Mouse (Mus musculus): ENCODE results near the gene Stbd1. TPM values are rescaled to one million over a fixed set of nuclear protein-coding genes. Genes with fewer than 3 reads are reported as not detected.

Gene Stbd1
- total and polyA plus RNA-seq, 3 experiments = 1.5 to 2.9 TPM; not detected in 1

DNA sequence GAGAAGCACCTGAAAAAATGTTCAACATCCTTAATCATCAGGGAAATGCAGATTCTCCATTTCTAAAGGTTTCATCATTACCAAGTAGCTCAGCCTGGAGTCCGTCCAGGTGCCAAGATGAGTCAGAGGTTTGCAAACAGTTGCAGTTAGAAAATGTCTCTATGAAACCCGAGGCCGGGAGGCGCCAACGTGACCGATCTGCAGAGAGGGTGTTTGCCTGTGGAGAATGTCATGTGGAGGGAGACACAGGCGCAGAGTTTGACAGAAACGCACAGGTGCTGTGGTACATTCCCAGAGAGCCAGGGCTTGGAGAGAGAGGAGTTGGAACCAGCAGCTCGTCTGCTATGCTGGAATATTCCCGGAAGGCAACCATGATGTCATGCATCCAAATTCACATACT is 3.8 kb upstream of the Stbd1 start:
- Histone ChIP-seq H3K79me2 (ENCODE audit: control insufficient read depth, insufficient read depth, low read length, poor library complexity) (peaks cover 1% of the 10 kb centered on the region; the same call in 1 of the 2 replicates), H3K9me3 (replicated peaks; ENCODE audit: insufficient read depth, low read length) (no peaks in the 10 kb centered on the region), H3K36me3 (ENCODE audit: control insufficient read depth in 1 of 2, insufficient read depth in 2 of 2, low read length in 2 of 2) (0 out of 4 replicates have a peak, but pooled peaks cover 0 to 2% of the 10 kb centered on the region in 2 experiments), H3K27ac (ENCODE audit: control insufficient read depth, low read depth, low read length) (no peak overlapping the region), H3K27me3 (ENCODE audit: control insufficient read depth in 1 of 2, insufficient read depth in 2 of 2, low read length in 2 of 2) (peaks cover 0 to 3% of the 10 kb centered on the region in 2 experiments; a peak in 3 of 4 replicates), H3K4me1 (ENCODE audit: control insufficient read depth in 1 of 2, insufficient read depth in 2 of 2, low read length in 2 of 2) (no peaks in the 10 kb centered on the region), H3K4me3 (ENCODE audit: control insufficient read depth in 1 of 2, insufficient read depth in 1 of 2, low read depth in 2 of 2, low read length in 2 of 2) (no peak overlapping the region), H3K9ac (ENCODE audit: control insufficient read depth, low read depth, low read length, poor library complexity, severe bottlenecking) (no peak overlapping the region)
- TF ChIP-seq CHD2 (IDR thresholded peaks at IDR 0.05; ENCODE audit: low read length) = no peak
- no peak for TF ChIP-seq MYC (IDR thresholded peaks at IDR 0.05; ENCODE audit: low read depth, low read length)
- TF ChIP-seq ZC3H11A (IDR thresholded peaks at IDR 0.05; ENCODE audit: low read depth, low read length) = no peak
- no peak for TF ChIP-seq ZNF384 (IDR thresholded peaks at IDR 0.05; ENCODE audit: low read depth, low read length)
- TF ChIP-seq MAZ (IDR thresholded peaks at IDR 0.05; ENCODE audit: low read depth, low read length) = no peak
- TF ChIP-seq SMC3 (IDR thresholded peaks at IDR 0.05; ENCODE audit: low read depth, low read length) = no peak
- no peak for TF ChIP-seq USF2 (IDR thresholded peaks at IDR 0.05; ENCODE audit: borderline replicate concordance in 1 of 2, insufficient read depth in 1 of 2, low read depth in 1 of 2, low read length in 2 of 2)
- TF ChIP-seq RAD21 (IDR thresholded peaks at IDR 0.05; ENCODE audit: low read depth, low read length) = no peak
- no peak for TF ChIP-seq NELFE (IDR thresholded peaks at IDR 0.05; ENCODE audit: low read depth, low read length)
- TF ChIP-seq E2F4 (IDR thresholded peaks at IDR 0.05; ENCODE audit: borderline replicate concordance, low read depth, low read length) = no peak
- TF ChIP-seq CTCF (IDR thresholded peaks at IDR 0.05 in 2 of 3, conservative IDR thresholded peaks at IDR 0.05 in 1 of 3; ENCODE audit: control insufficient read depth in 1 of 3, insufficient read depth in 1 of 3, low read depth in 2 of 3, low read length in 3 of 3, poor library complexity in 1 of 3, severe bottlenecking in 1 of 3) = no peak
- TF ChIP-seq GATA1 (IDR thresholded peaks at IDR 0.05; ENCODE audit: low read depth, low read length) = no peak
- TF ChIP-seq TBP (IDR thresholded peaks at IDR 0.05; ENCODE audit: low read depth, low read length) = no peak
- DNase-seq (ENCODE audit: low read depth, low spot score) = no peak

- H3K36me3 ChIP-seq (ENCODE audit: control insufficient read depth in 1 of 2, insufficient read depth in 2 of 2, low read length in 2 of 2) = 0 out of 4 replicates have a peak, but pooled peaks cover 0 to 2% of the 10 kb centered on the region in 2 experiments
- peaks cover 1% of the 10 kb centered on the region; the same call in 1 of the 2 replicates for H3K79me2 ChIP-seq (ENCODE audit: control insufficient read depth, insufficient read depth, low read length, poor library complexity)
- no peak overlapping the region for H3K27ac ChIP-seq (ENCODE audit: control insufficient read depth, low read depth, low read length)
- H3K4me3 ChIP-seq (ENCODE audit: control insufficient read depth in 1 of 2, insufficient read depth in 1 of 2, low read depth in 2 of 2, low read length in 2 of 2) = no peak overlapping the region
- H3K4me1 ChIP-seq (ENCODE audit: control insufficient read depth in 1 of 2, insufficient read depth in 2 of 2, low read length in 2 of 2) = no peaks in the 10 kb centered on the region
- no peak overlapping the region for H3K9ac ChIP-seq (ENCODE audit: control insufficient read depth, low read depth, low read length, poor library complexity, severe bottlenecking)
- TF ChIP-seq POLR2AphosphoS5 (IDR thresholded peaks at IDR 0.05; ENCODE audit: borderline replicate concordance, low read depth, low read length) (no peak), CTCF (IDR thresholded peaks at IDR 0.05 in 2 of 3, conservative IDR thresholded peaks at IDR 0.05 in 1 of 3; ENCODE audit: control insufficient read depth in 1 of 3, insufficient read depth in 1 of 3, low read depth in 2 of 3, low read length in 3 of 3, poor library complexity in 1 of 3, severe bottlenecking in 1 of 3) (no peak), TCF12 (IDR thresholded peaks at IDR 0.05; ENCODE audit: low read depth, low read length) (no peak), RAD21 (IDR thresholded peaks at IDR 0.05; ENCODE audit: low read depth, low read length) (no peak), MYC (IDR thresholded peaks at IDR 0.05; ENCODE audit: low read depth, low read length) (no peak), MAX (IDR thresholded peaks at IDR 0.05; ENCODE audit: low read length) (no peak), JUND (IDR thresholded peaks at IDR 0.05; ENCODE audit: low read depth, low read length) (no peak), SIN3A (IDR thresholded peaks at IDR 0.05; ENCODE audit: low read length) (no peak), KAT2A (conservative IDR thresholded peaks at IDR 0.05; ENCODE audit: low read depth, low read length) (no peak), ZKSCAN1 (IDR thresholded peaks at IDR 0.05; ENCODE audit: low read depth, low read length) (no peak)
- peaks cover 0 to 1% of the 10 kb centered on the region in 2 experiments; a peak in 3 of 4 replicates for H3K27me3 ChIP-seq (ENCODE audit: control insufficient read depth in 1 of 2, insufficient read depth in 2 of 2, low read length in 2 of 2)
- no peaks in the 10 kb centered on the region for H3K9me3 ChIP-seq (replicated peaks; ENCODE audit: insufficient read depth, low read length)
- DNase-seq (ENCODE audit: low read depth, low spot score) = no peak
These were observed 1.8 kb downstream of the Stbd1 start for GRCm38 (mm10) chr5:92604452-92605247.

Data from MEL (cell line).